Mouse (Mus musculus) brain, embryonic 14.5 days (tissue): ENCODE measurements around the gene Sort1.

ENCODE experiments used
- CTCF ChIP-seq: fragments of 200-500 bp; IDR thresholded peaks from 2 replicates; pipeline ENCODE4 v1.5.1; 2012; ENCODE audit warnings: inconsistent platforms, mild to moderate bottlenecking, moderate library complexity, borderline replicate concordance; ENCODE audit not compliant: insufficient read depth, insufficient read length; ENCODE audit errors: extremely low read depth
- POLR2A ChIP-seq: fragments of 200-500 bp; IDR thresholded peaks from 2 replicates; pipeline ENCODE4 v1.6.1; 2012; ENCODE audit warnings: mild to moderate bottlenecking, inconsistent platforms, borderline replicate concordance; ENCODE audit not compliant: poor library complexity, insufficient read depth, insufficient read length, severe bottlenecking; ENCODE audit errors: extremely low read depth

GRCm38 (mm10) chr3:108408517-108409008 lies 124.7 kb downstream of the Sort1 start:
- TF ChIP-seq CTCF, result no peak
- TF ChIP-seq POLR2A, result no peak
